Mouse (Mus musculus) spleen, adult 2 months (tissue): ENCODE data around the gene Pkd1l3. TPM values are rescaled to one million over a fixed set of nuclear protein-coding genes. Genes with fewer than 3 reads are reported as not detected.
A peak's percentile ranks its signal among the peaks of the same experiment; 100 is the strongest.

Source experiments
- DNase-seq, 2 experiments: peaks; one replicate each; pipeline versions ENCODE4 v3.0.0 to v3.0.0-alpha.2; 2012 to 2021; ENCODE audit warnings: low spot score in 2 of 2, low read depth in 1 of 2
- H3K27ac ChIP-seq: fragments of 200-500 bp; 2 replicates; pipeline ENCODE4 v1.5.1; 2012; ENCODE audit warnings: low read length, inconsistent platforms; ENCODE audit not compliant: insufficient read depth
- H3K27me3 ChIP-seq: fragments of 200-500 bp; 2 replicates; pipeline ENCODE4 v1.6.1; 2012; ENCODE audit warnings: mild to moderate bottlenecking, moderate library complexity, low read length, inconsistent platforms; ENCODE audit not compliant: control insufficient read depth, insufficient read depth
- H3K36me3 ChIP-seq: fragments of 200-500 bp; 2 replicates; pipeline ENCODE4 v1.6.1; 2012; ENCODE audit warnings: mild to moderate bottlenecking, low read length, inconsistent platforms; ENCODE audit not compliant: control insufficient read depth, insufficient read depth
- H3K4me1 ChIP-seq: fragments of 200-500 bp; 2 replicates; pipeline ENCODE4 v1.6.1; 2011; ENCODE audit warnings: inconsistent platforms; ENCODE audit not compliant: control insufficient read depth, insufficient read depth, insufficient read length
- H3K4me3 ChIP-seq: fragments of 200-500 bp; 2 replicates; pipeline ENCODE4 v1.5.1; 2011; ENCODE audit warnings: mild to moderate bottlenecking, inconsistent platforms; ENCODE audit not compliant: insufficient read depth, insufficient read length; ENCODE audit errors: extremely low read depth
- CTCF ChIP-seq: fragments of 200-500 bp; IDR thresholded peaks from 2 replicates; pipeline ENCODE4 v1.5.1; 2011; ENCODE audit warnings: mild to moderate bottlenecking, inconsistent platforms; ENCODE audit not compliant: insufficient read depth, insufficient read length, insufficient replicate concordance; ENCODE audit errors: extremely low read depth
- POLR2A ChIP-seq: fragments of 200-500 bp; IDR thresholded peaks from 2 replicates; pipeline ENCODE4 v1.6.1; 2011; ENCODE audit warnings: low read depth, low read length, inconsistent platforms
- WGBS: fragments of 180-500 bp; shearing (Covaris S2); methylation state at CpG from one replicate; pipeline ENCODE4 v1.1.7; 2018; 5-methylcytosine and 5-hydroxymethylcytosine counted together
- polyA plus RNA-seq: library from polyadenylated mRNA; depleted of rRNA; stranded (reverse); fragments of >200 nt; gene quantifications from 2 replicates; pipeline ENCODE4 v1.2.3, GENCODE M21; 2012

Pkd1l3 gene
- polyA plus RNA-seq, 1 experiment: 0.91 TPM

- DNase-seq: no peak
- WGBS: 74% methylated on average over 6 of the region's 6 CpGs
- no peak overlapping the region; the same call in 1 of the 2 replicates for H3K4me3 ChIP-seq
- no peaks in the 10 kb centered on the region for H3K27me3 ChIP-seq
- no peaks in the 10 kb centered on the region for H3K36me3 ChIP-seq
- peaks cover 10% of the 10 kb centered on the region; the same call in 1 of the 2 replicates for H3K4me1 ChIP-seq
- no peak overlapping the region for H3K27ac ChIP-seq
- TF ChIP-seq POLR2A: no peak
- no peak for TF ChIP-seq CTCF
Measured at GRCm38 (mm10) chr8:109694154-109694553, 79.8 kb downstream of the Pkd1l3 start.

DNA sequence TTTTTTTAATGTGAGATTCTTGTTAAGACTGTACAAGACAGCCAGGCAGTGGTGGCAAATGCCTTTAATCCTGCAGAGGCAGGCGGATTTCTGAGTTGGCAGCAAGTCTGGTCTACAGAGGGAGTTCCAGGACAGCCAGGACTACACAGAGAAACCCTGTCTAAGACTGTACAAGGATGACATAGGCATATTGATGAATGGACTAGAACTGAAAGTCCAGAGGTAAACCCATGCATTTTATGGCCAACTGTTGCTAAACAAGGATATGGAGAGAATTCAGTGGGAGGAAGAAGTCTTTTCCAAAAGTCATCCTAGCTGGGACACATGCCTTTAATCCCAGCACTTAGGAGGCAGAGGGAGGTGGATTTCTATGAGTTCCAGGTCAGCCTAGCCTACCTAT lies 83.4 kb downstream of the Pkd1l3 start:
- peaks cover 3% of the 10 kb centered on the region; the same call in 1 of the 2 replicates for H3K4me1 ChIP-seq
- H3K4me3 ChIP-seq: no peak overlapping the region
- WGBS: 89% methylated on average over 1 of the region's 1 CpGs
- no peak overlapping the region for H3K27ac ChIP-seq
- no peaks in the 10 kb centered on the region for H3K27me3 ChIP-seq
- H3K36me3 ChIP-seq: no peaks in the 10 kb centered on the region
- no peak for DNase-seq
- no peak for TF ChIP-seq CTCF
- no peak for TF ChIP-seq POLR2A

- Histone ChIP-seq H3K4me1 (peaks cover 3% of the 10 kb centered on the region; the same call in 1 of the 2 replicates), H3K4me3 (no peak overlapping the region), H3K27me3 (no peaks in the 10 kb centered on the region), H3K27ac (no peak overlapping the region), H3K36me3 (no peaks in the 10 kb centered on the region)
- DNase-seq: no peak
- TF ChIP-seq POLR2A: no peak
- no peak for TF ChIP-seq CTCF
- 81% methylated on average over 3 of the region's 3 CpGs for WGBS
Measured at GRCm38 (mm10) chr8:109698477-109698876, 84.2 kb downstream of the Pkd1l3 start.

- Histone ChIP-seq H3K27me3 (no peaks in the 10 kb centered on the region), H3K36me3 (peaks cover 6% of the 10 kb centered on the region), H3K4me3 (peak overlapping the region; percentile 74), H3K4me1 (peaks cover 5% of the 10 kb centered on the region; the same call in 1 of the 2 replicates), H3K27ac (peak overlapping the region; percentile 58)
- TF ChIP-seq CTCF: no peak
- no peak for TF ChIP-seq POLR2A
- WGBS: 4% methylated on average over 24 of the region's 24 CpGs
- DNase-seq: peak in 1 of 2 experiments; percentile 12
Measured at GRCm38 (mm10) chr8:109704565-109705319, 90.4 kb downstream of the Pkd1l3 start.

- under 1% methylated on average over 76 of the region's 100 CpGs for WGBS
Measured at GRCm38 (mm10) chr8:109705320-109706075, 91.2 kb downstream of the Pkd1l3 start, which contains the start of gene Zfp821. TSS of gene Zfp821 (plus strand) at chr8:109705546.

GRCm38 (mm10) chr8:109706076-109706873 lies 92.0 kb downstream of the Pkd1l3 start:
- TF ChIP-seq CTCF: no peak
- no peak for TF ChIP-seq POLR2A
- Histone ChIP-seq H3K36me3 (peaks cover 9% of the 10 kb centered on the region), H3K4me3 (peak overlapping the region; percentile 74), H3K27ac (no peak overlapping the region), H3K27me3 (no peaks in the 10 kb centered on the region), H3K4me1 (peaks cover 5% of the 10 kb centered on the region; the same call in 1 of the 2 replicates)
- WGBS: 11% methylated on average over 24 of the region's 30 CpGs
- no peak for DNase-seq

More at GRCm38 (mm10) chr8:109705320-109706075, 91.2 kb downstream of the Pkd1l3 start, which contains the start of gene Zfp821:
- H3K27me3 ChIP-seq: no peaks in the 10 kb centered on the region
- peak; percentile 0; the same call in 1 of the 2 replicates for TF ChIP-seq POLR2A
- no peak for TF ChIP-seq CTCF
- peak; percentile 77 to 92 for DNase-seq
- H3K36me3 ChIP-seq: peaks cover 9% of the 10 kb centered on the region
- H3K27ac ChIP-seq: peak within 1 kb of the TSS; percentile 74
- peaks cover 5% of the 10 kb centered on the region; the same call in 1 of the 2 replicates for H3K4me1 ChIP-seq
- peak within 1 kb of the TSS; percentile 74 for H3K4me3 ChIP-seq
